Mouse (Mus musculus) forebrain, embryonic 14.5 days (tissue): ENCODE data around the gene Slc22a12. TPM values are rescaled to one million over a fixed set of nuclear protein-coding genes. Genes with fewer than 3 reads are reported as not detected.
A peak's percentile ranks its signal among the peaks of the same experiment; 100 is the strongest.

Source experiments
- ATAC-seq: fragments of 200-750 bp; cut with Nextera tagmentation; 2 replicates; pipeline ENCODE4 v1.8.0; 2017; ENCODE audit warnings: mild to moderate bottlenecking, moderate library complexity
- DNase-seq: peaks from one replicate; pipeline ENCODE4 v3.0.0-alpha.2; 2015; ENCODE audit warnings: low spot score
- H3K27ac ChIP-seq: fragments of 300-500 bp; sonication (generic); 2 replicates; pipeline ENCODE4 v1.5.1; 2014; ENCODE audit warnings: low read depth, mild to moderate bottlenecking, control low read depth, low read length, moderate library complexity
- H3K27me3 ChIP-seq: fragments of 300-500 bp; sonication (generic); replicated peaks from 2 replicates; pipeline ENCODE4 v1.6.1; 2014; ENCODE audit warnings: low read length, control low read depth, mixed read lengths; ENCODE audit not compliant: control insufficient read depth, insufficient read depth
- H3K36me3 ChIP-seq: fragments of 300-500 bp; sonication (generic); 2 replicates; pipeline ENCODE4 v1.6.1; 2014; ENCODE audit warnings: low read length, control low read depth; ENCODE audit not compliant: control insufficient read depth, insufficient read depth
- H3K4me1 ChIP-seq: fragments of 300-500 bp; sonication (generic); 2 replicates; pipeline ENCODE4 v1.6.1; 2014; ENCODE audit warnings: antibody characterized with exemption, low read length, control low read depth; ENCODE audit not compliant: control insufficient read depth, insufficient read depth
- H3K4me2 ChIP-seq: fragments of 300-500 bp; sonication (generic); 2 replicates; pipeline ENCODE4 v1.6.1; 2014; ENCODE audit warnings: mild to moderate bottlenecking, control low read depth, low read length
- H3K4me3 ChIP-seq: fragments of 300-500 bp; sonication (generic); 2 replicates; pipeline ENCODE4 v1.5.1; 2014; ENCODE audit warnings: low read depth, low read length, control low read depth
- H3K9ac ChIP-seq: fragments of 300-500 bp; sonication (generic); 2 replicates; pipeline ENCODE4 v1.6.1; 2014; ENCODE audit warnings: mild to moderate bottlenecking, low read length, control low read depth, moderate library complexity
- H3K9me3 ChIP-seq: fragments of 300-500 bp; sonication (generic); replicated peaks from 2 replicates; pipeline ENCODE4 v1.6.1; 2016; ENCODE audit warnings: low read length, control low read depth, mixed read lengths; ENCODE audit not compliant: control insufficient read depth
- WGBS: fragments of 180-500 bp; shearing (Covaris S2); extraction: QIAGEN DNeasy Blood & Tissue Kit; methylation state at CpG from one replicate; pipeline ENCODE4 v1.1.7; 2014; 5-methylcytosine and 5-hydroxymethylcytosine counted together
- polyA plus RNA-seq: library from polyadenylated mRNA; unstranded; fragments of >200 nt; fragmentation: Nextera tagmentation; extraction: Ambion mirVana; gene quantifications from 2 replicates; pipeline ENCODE4 v1.2.1, GENCODE M21; 2014

Slc22a12 gene
- polyA plus RNA-seq, 1 experiment from 2014 or later, result not detected

DNA sequence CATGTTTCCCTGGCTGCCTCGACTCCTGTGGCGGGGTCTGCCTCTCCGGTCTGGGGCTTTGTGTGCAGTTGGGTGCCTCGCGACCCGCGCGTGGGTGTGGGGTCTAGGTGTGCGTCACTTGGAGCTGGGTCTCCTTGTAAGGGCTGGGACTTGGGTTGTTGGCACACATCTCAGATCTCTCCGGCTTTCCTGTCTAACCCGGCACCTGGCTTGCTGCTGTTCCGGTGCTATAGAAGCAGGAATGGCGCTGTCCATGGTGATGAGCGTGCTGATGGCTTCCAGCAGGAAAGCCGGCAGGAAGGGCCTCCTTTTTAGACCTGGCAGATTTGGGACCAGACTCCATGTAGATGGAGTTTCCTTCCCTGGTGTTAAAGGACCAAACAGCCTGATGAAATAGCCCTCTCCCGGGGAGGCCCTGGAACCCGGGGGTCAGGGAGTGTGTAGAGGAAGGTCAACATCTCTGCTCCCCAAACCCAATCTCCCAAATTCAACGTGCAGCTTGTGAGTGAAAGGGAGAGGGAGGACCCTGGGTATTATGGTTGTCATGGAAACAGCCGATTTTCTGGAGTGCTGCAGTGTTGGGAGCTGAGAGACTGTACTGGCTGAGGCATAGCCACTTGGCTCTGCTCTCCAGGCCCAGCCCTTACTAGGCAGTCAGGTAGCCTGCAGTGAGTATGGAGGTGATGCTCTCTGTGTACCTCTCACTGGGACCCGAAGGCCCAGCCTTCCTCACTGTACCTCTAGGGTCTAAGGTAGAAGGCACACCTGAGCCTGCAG lies 40.1 kb downstream of the Slc22a12 start:
- peak; percentile 88 for DNase-seq
- Histone ChIP-seq H3K27ac (peak overlapping the region; percentile 87), H3K9me3 (no peaks in the 10 kb centered on the region), H3K4me2 (peak overlapping the region; percentile 95), H3K9ac (peak overlapping the region; percentile 73), H3K36me3 (peaks cover 25% of the 10 kb centered on the region), H3K27me3 (no peaks in the 10 kb centered on the region), H3K4me1 (peaks cover 48% of the 10 kb centered on the region), H3K4me3 (peak overlapping the region; percentile 75)
- WGBS, result 4% methylated on average over 20 of the region's 20 CpGs
- peak; percentile 55 for ATAC-seq

GRCm38 (mm10) chr19:6502035-6502541 lies 40.7 kb downstream of the Slc22a12 start:
- Histone ChIP-seq H3K4me2 (peak overlapping the region; percentile 95), H3K4me3 (peak overlapping the region; percentile 75), H3K9ac (peak overlapping the region; percentile 73), H3K36me3 (peaks cover 20% of the 10 kb centered on the region), H3K4me1 (peaks cover 48% of the 10 kb centered on the region), H3K27ac (peak overlapping the region; percentile 87), H3K27me3 (no peaks in the 10 kb centered on the region), H3K9me3 (no peaks in the 10 kb centered on the region)
- DNase-seq, result peak; percentile 84
- under 1% methylated on average over 25 of the region's 25 CpGs for WGBS
- ATAC-seq, result peak; percentile 57

DNA sequence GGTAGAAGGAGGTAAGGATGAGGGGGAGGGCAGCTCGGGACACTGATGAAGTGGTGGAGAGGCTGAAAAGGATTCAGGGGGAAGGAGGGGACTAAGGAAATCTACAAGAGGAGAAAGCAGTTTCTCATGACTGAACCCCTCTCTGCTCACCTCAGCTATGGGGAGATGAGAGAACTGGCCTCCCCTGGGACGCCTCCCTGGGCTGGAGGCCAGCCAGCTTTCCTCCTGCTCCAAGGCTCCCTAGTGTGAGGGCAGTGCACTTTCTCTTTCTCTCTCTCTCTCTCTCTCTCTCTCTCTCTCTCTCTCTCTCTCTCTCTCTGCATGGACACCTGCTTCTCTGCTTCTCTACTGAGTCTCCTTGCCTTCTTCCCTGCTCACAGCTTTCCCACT lies 42.2 kb downstream of the Slc22a12 start:
- Histone ChIP-seq H3K9ac (peak overlapping the region; percentile 98; the same call in 1 of the 2 replicates), H3K4me1 (peaks cover 59% of the 10 kb centered on the region), H3K27ac (0 out of 2 replicates have a peak overlapping the region, but pooled peaks have one; percentile 90), H3K4me2 (peak overlapping the region; percentile 95), H3K4me3 (peak overlapping the region; percentile 75), H3K9me3 (no peaks in the 10 kb centered on the region), H3K27me3 (no peaks in the 10 kb centered on the region), H3K36me3 (peaks cover 9% of the 10 kb centered on the region)
- 32% methylated on average over 2 of the region's 2 CpGs for WGBS
- DNase-seq (no peak), ATAC-seq (no peak)

- H3K4me3 ChIP-seq, result peak overlapping the region; percentile 75
- DNase-seq (no peak), ATAC-seq (no peak)
- no peaks in the 10 kb centered on the region for H3K9me3 ChIP-seq
- peaks cover 59% of the 10 kb centered on the region for H3K4me1 ChIP-seq
- peak overlapping the region; percentile 98 for H3K9ac ChIP-seq
- H3K36me3 ChIP-seq, result peaks cover 3% of the 10 kb centered on the region; the same call in 1 of the 2 replicates
- peak overlapping the region; percentile 95 for H3K4me2 ChIP-seq
- 56% methylated on average over 6 of the region's 6 CpGs for WGBS
- H3K27ac ChIP-seq, result peak overlapping the region; percentile 90; the same call in 1 of the 2 replicates
- no peaks in the 10 kb centered on the region for H3K27me3 ChIP-seq
These were observed 42.8 kb downstream of the Slc22a12 start for GRCm38 (mm10) chr19:6499860-6500635.

DNA sequence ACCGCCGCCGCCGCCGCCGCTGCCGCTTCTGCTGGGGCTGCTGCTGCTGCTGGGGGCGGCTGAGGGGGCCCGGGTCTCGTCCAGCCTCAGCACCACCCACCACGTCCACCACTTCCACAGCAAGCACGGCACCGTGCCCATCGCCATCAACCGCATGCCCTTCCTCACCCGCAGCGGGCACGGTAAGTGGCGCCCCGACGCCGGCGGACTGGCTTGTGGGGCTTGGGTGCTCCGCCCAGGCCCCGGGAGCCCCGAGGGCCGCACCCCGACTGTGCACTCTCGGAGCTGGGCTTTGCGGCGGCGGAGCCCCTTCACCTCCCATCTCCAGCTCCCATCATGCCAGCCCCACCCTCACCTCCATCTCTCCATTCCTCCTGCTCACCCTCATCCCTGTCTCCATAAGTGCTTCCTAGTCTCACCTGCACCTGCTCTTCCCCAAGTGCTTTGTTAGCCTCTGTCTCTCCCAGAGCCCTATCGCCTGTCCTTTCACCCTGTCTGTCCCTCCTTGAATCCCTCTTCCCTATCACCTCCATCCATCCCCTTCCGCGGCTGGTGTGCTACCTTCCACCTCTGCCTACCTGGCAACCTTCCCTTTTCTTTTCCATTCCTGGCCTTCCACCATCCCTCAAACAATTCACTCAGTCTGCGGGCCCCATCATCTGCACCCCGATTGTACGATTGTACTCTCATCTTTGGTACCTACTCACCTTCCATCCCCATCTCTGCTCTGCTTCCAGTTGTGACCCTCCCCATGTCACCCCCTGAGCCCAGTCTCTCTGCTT lies 44.3 kb downstream of the Slc22a12 start:
- no peak for DNase-seq
- Histone ChIP-seq H3K27me3 (no peaks in the 10 kb centered on the region), H3K36me3 (no peaks in the 10 kb centered on the region), H3K4me2 (peak overlapping the region; percentile 95), H3K4me1 (peaks cover 46% of the 10 kb centered on the region), H3K27ac (peak overlapping the region; percentile 90), H3K9ac (peak overlapping the region; percentile 98), H3K4me3 (peak overlapping the region; percentile 75), H3K9me3 (no peaks in the 10 kb centered on the region)
- 7% methylated on average over 27 of the region's 38 CpGs for WGBS
- ATAC-seq, result no peak

DNA sequence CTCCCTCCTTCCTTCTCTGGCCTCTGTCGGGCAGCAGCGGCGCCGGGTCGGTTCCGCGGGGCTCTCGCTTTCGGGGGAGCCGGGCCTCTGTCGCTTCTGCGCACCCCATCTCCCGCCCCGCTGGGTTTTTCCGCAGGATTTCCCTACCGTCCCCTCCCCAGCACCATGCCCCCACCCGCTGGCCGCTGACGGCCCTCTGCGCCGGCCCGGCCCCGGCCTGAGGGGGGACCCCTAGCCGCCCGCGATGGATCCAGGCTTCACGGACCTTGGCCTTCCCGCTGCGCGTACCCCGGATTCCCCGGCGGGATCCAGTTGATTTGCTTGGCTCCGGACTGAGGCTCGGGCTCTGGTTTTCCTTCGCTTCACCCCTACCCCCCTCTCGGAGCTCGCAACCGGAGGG lies 45.0 kb downstream of the Slc22a12 start:
- peak overlapping the region; percentile 95 for H3K4me2 ChIP-seq
- DNase-seq, result peak; percentile 53
- H3K27ac ChIP-seq, result peak overlapping the region; percentile 90
- 1% methylated on average over 39 of the region's 39 CpGs for WGBS
- no peaks in the 10 kb centered on the region for H3K27me3 ChIP-seq
- H3K4me3 ChIP-seq, result peak overlapping the region; percentile 75
- no peaks in the 10 kb centered on the region for H3K9me3 ChIP-seq
- H3K9ac ChIP-seq, result peak overlapping the region; percentile 98
- peaks cover 38% of the 10 kb centered on the region for H3K4me1 ChIP-seq
- ATAC-seq, result peak; percentile 13
- no peaks in the 10 kb centered on the region for H3K36me3 ChIP-seq

DNA sequence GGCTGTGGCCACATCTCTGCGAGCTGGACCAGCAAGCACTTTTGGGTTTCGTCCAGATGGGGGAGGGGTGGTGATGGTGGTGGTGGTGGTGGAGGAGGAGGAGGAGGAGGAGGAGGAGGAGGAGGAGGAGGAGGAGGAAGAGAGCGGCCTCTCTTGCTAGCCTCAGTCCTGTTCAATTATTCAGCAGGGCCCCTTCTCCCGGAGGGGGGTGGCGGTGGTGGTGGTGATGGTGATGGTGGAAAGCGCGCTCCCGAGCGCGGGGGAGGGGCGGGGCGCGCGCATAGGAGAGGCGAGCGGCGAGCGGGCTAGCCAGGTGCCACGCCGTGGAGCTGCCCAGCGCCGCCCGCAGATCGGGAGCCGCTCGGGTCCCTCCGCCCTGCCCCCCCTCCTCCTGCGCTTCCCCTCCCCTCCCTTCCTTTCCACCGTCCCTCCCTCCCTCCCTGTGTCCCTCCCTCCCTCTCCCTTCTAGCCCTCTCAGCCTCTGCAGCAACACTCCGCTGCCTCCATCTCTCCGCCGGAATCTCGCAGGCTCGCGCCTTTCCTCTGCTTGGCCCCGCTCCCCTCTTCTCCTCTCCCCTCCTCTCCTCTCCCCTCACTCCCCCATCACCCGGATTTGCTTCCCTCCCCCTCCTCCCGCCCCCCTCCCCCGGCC lies 45.6 kb downstream of the Slc22a12 start:
- peak; percentile 67 for ATAC-seq
- H3K4me2 ChIP-seq, result peak overlapping the region; percentile 95
- H3K4me1 ChIP-seq, result peaks cover 33% of the 10 kb centered on the region
- WGBS, result 0% methylated on average over 22 of the region's 39 CpGs
- H3K27ac ChIP-seq, result peak overlapping the region; percentile 90
- no peaks in the 10 kb centered on the region for H3K27me3 ChIP-seq
- H3K9ac ChIP-seq, result peak overlapping the region; percentile 98
- H3K36me3 ChIP-seq, result no peaks in the 10 kb centered on the region
- peak; percentile 80 for DNase-seq
- no peaks in the 10 kb centered on the region for H3K9me3 ChIP-seq
- peak overlapping the region; percentile 75 for H3K4me3 ChIP-seq
